Mouse (Mus musculus) erythroblast, embryonic 14.5 days (primary cell): ENCODE results near the gene Glul.

ENCODE experiments used
- GATA1 ChIP-seq: IDR thresholded peaks from 2 replicates; pipeline ENCODE4 v1.6.1; 2012; ENCODE audit warnings: low read length, inconsistent platforms, mixed read lengths
- TAL1 ChIP-seq: IDR thresholded peaks from 3 replicates; pipeline ENCODE4 v1.6.1; 2012; ENCODE audit warnings: low read length, inconsistent platforms, mixed read lengths

DNA sequence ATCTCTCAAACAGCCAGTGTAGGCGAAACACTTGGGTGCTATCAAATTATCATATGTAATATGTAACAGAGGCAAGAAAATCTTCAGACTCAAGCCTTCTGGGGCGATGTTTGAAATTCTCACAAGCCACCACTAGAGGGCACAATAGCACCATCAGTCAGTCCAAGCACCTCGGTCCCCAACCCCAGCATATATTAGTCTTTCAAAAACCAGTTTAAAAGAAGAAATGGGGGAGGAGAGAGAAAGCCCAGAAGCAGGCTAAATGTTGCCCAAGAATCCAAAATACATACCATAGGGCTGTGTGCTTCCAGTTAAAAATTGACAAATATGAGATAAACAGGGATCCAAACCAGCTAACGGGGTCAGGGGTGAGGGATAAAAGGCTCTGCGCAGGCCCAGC, 4.8 kb upstream of the Glul start:
- TF ChIP-seq GATA1 (no peak), TAL1 (no peak)
